Mouse (Mus musculus) thymus, postnatal 36 days (tissue): ENCODE results near the gene Nhlh1.

Experiments used
- DNase-seq, 2 experiments: peaks; one replicate each; pipeline ENCODE4 v3.0.0; 2022; ENCODE audit warnings: mixed read lengths in 2 of 2

Gene Nhlh1

GRCm38 (mm10) chr1:172016660-172017516 is 40.5 kb downstream of the Nhlh1 start:
- DNase-seq: no peak

DNA sequence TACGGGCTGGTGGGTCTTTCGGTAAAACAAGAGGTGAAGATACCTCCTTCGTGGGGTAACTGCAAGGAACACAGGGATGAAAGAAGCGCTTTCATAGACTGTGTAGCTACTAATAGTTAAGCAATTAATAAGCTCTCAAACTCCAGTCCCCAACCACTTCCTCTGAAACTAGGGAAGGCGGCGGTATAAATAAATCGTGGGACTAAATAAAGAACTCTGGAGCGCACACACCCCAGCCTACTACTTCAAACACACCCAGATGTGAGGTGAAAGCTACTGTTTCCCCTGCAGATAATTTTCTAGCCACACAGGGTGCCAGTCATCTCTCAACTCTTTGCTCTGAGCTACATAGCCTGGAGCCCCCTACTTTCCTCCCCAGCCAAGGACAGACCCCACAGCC is 41.3 kb downstream of the Nhlh1 start:
- no peak for DNase-seq

- DNase-seq: peak; percentile 64 to 72
Observed at GRCm38 (mm10) chr1:172015312-172015939, 41.9 kb downstream of the Nhlh1 start.

- DNase-seq: no peak
Observed at GRCm38 (mm10) chr1:172014771-172015170, 42.6 kb downstream of the Nhlh1 start.

GRCm38 (mm10) chr1:172012030-172012429 is 45.3 kb downstream of the Nhlh1 start:
- peak; percentile 58 to 60 for DNase-seq

DNA sequence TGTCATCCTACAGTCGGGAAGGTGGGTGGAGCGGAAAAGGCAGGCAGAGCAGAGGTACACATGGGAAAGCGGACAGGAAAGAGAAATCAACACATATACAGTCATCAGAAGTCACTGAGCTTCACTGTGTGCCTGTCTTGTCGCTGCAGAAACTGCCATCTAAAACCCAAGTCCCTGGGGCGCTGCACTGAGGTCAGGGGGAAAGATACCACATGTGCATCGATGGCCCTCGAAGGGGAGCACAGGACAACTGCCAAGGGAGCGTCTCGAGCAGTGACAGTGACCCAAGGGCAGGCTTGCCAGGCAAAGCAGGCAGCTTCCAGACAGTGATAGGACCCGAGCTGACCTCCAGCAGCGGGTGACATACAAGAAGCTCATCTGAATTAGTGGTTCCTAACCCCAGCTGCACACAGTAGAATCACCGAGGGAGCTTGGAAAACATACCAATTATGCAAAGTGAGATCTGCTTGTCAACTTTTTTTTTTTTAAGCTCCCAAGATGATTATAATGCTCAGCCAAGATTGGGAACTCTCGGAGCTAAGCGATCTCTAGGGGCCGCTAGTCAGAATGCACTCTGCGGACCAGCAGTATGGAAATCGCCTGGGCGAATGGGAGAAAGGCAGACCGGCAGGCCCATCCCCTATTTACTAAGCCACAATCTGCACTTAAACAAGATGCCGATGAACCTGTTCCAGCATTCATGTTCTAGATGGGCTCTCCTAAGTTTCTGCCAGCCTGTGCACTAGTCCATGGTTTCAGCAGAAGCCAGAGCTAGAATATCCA is 47.1 kb downstream of the Nhlh1 start:
- DNase-seq: no peak

- DNase-seq: no peak
Observed at GRCm38 (mm10) chr1:172009406-172009805, 48.0 kb downstream of the Nhlh1 start.

GRCm38 (mm10) chr1:172008351-172008750 is 49.0 kb downstream of the Nhlh1 start:
- DNase-seq: no peak

- no peak for DNase-seq
Observed at GRCm38 (mm10) chr1:172007761-172008160, 49.6 kb downstream of the Nhlh1 start.
